Comparison of ENCODE assay signal across 8 mouse cellular contexts in the genomic region with DNA sequence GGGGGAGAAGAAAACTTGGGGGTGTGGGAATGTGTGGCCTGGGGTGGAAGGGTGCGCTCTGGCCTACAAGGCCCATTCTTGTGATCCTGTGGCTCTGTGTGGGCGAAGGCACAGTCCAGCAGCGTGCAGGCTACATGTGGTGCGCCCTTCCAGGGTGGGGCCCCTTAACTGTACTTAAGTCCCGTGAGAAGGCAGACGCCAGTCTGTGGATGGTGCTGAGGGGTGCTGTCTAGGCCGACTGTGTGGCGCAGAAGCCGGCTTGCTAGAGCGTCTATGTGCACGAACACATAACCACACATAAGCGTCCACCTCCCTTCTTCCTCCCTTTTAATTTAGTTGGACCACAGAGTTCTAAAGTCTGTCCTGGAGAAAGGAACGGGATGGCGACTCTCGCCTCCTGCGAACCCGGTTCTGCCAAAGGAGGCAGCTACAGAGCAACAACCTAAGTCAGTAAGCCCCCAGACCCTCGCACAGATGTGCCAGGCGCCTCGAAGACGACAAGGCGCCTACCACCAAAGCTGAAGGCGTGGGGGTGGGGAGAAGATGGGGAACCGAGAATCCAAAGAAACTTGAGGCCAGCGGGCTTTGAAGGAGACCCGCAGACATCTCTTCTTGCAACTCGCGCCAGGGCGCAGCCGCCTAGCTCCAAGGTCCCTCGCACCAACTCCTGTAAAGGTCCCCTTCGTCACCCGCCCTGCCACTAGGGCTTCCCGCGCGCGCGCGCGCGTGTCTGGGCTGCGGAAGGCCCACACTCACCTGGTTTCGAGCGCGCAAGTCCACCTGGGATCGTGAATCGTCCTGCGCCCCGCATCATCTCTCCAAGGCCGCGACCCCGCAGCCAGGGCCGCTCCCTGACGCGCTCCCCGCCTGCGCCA. TPM values are rescaled to one million over a fixed set of nuclear protein-coding genes. Genes with fewer than 3 reads are reported as not detected.
A peak's percentile ranks its signal among the peaks of the same experiment; 100 is the strongest.
DNase-seq lines count a peak whose midpoint lies in the region; ATAC-seq and TF ChIP-seq lines count a peak whose summit lies in the region.

No protein-coding gene starts in this region.

- DNase-seq in liver, adult 2 months (ENCODE audit: extremely low read depth, low read depth, low spot score), result no peak
- DNase-seq in liver, result no peak
- DNase-seq in liver, embryonic 11.5 days (ENCODE audit: low spot score), result no peak
- no peak for DNase-seq in layer of hippocampus, adult 8-10 months (ENCODE audit: low spot score in 2 of 2)
- DNase-seq in adrenal gland, postnatal 14 days, result no peak

- peak overlapping the region; percentile 38 for H3K9ac ChIP-seq in liver, adult 2 months (ENCODE audit: low read depth, low read length)
- no peak overlapping the region for H3K9ac ChIP-seq in forebrain, embryonic 13.5 days
- peak overlapping the region; percentile 49 for H3K9ac ChIP-seq in liver, embryonic 11.5 days (ENCODE audit: low read depth, low read length)
- H3K9ac ChIP-seq in stomach, embryonic 14.5 days (replicated peaks; ENCODE audit: low read depth, low read length), result peak overlapping the region; percentile 92

- H3K27me3 ChIP-seq in liver, adult 2 months (ENCODE audit: control insufficient read depth, insufficient read depth, low read length), result peaks cover 23% of the 10 kb centered on the region
- peaks cover 100% of the 10 kb centered on the region for H3K27me3 ChIP-seq in forebrain, embryonic 13.5 days
- H3K27me3 ChIP-seq in liver, embryonic 11.5 days (replicated peaks; ENCODE audit: control insufficient read depth, insufficient read depth, low read length), result peaks cover 99% of the 10 kb centered on the region
- H3K27me3 ChIP-seq in stomach, embryonic 14.5 days (ENCODE audit: control insufficient read depth, insufficient read depth, low read length), result peaks cover 17% of the 10 kb centered on the region; the same call in 1 of the 2 replicates

- H3K36me3 ChIP-seq in liver, adult 2 months (ENCODE audit: control insufficient read depth, insufficient read depth, low read length), result no peaks in the 10 kb centered on the region
- H3K36me3 ChIP-seq in forebrain, embryonic 13.5 days (ENCODE audit: poor library complexity, severe bottlenecking), result no peaks in the 10 kb centered on the region
- no peaks in the 10 kb centered on the region for H3K36me3 ChIP-seq in liver, embryonic 11.5 days (ENCODE audit: control insufficient read depth, insufficient read depth, low read length)
- H3K36me3 ChIP-seq in stomach, embryonic 14.5 days (ENCODE audit: control insufficient read depth, insufficient read depth, low read length), result peaks cover 4% of the 10 kb centered on the region; the same call in 1 of the 2 replicates

- H3K4me1 ChIP-seq in liver, adult 2 months (ENCODE audit: control insufficient read depth, insufficient read depth, low read length), result no peaks in the 10 kb centered on the region
- peaks cover 27% of the 10 kb centered on the region for H3K4me1 ChIP-seq in forebrain, embryonic 13.5 days
- peaks cover 2% of the 10 kb centered on the region; the same call in 1 of the 2 replicates for H3K4me1 ChIP-seq in liver, embryonic 11.5 days (replicated peaks; ENCODE audit: control insufficient read depth, insufficient read depth, low read length)
- H3K4me1 ChIP-seq in stomach, embryonic 14.5 days (ENCODE audit: control insufficient read depth, insufficient read depth, low read length), result peaks cover 3% of the 10 kb centered on the region; the same call in 1 of the 2 replicates

- H3K9me3 ChIP-seq in forebrain, embryonic 13.5 days (replicated peaks), result no peaks in the 10 kb centered on the region
- no peaks in the 10 kb centered on the region for H3K9me3 ChIP-seq in liver, embryonic 11.5 days (ENCODE audit: control insufficient read depth, low read length)
- no peaks in the 10 kb centered on the region for H3K9me3 ChIP-seq in stomach, embryonic 14.5 days (ENCODE audit: control insufficient read depth, low read depth, low read length)

- no peak for TF ChIP-seq CTCF in liver, adult 2 months (IDR thresholded peaks at IDR 0.05; ENCODE audit: low read depth, low read length)

- peak overlapping the region; percentile 73 for H3K4me2 ChIP-seq in forebrain, embryonic 13.5 days
- H3K4me2 ChIP-seq in liver, embryonic 11.5 days, result peak overlapping the region; percentile 65
- peak overlapping the region; percentile 78 for H3K4me2 ChIP-seq in stomach, embryonic 14.5 days (replicated peaks; ENCODE audit: low read depth, low read length)

- WGBS in liver, adult 2 months, result 3% methylated on average over 57 of the region's 57 CpGs
- WGBS in forebrain, embryonic 13.5 days, result under 1% methylated on average over 57 of the region's 57 CpGs
- 2% methylated on average over 57 of the region's 57 CpGs for WGBS in liver, embryonic 11.5 days
- under 1% methylated on average over 57 of the region's 57 CpGs for WGBS in stomach, embryonic 14.5 days

- H3K79me2 ChIP-seq in liver, adult 2 months (ENCODE audit: control insufficient read depth, insufficient read depth, low read length), result no peaks in the 10 kb centered on the region

- H3K4me3 ChIP-seq in liver, adult 2 months (ENCODE audit: insufficient read depth, low read depth, low read length), result peak overlapping the region; percentile 77
- H3K4me3 ChIP-seq in forebrain, embryonic 13.5 days, result peak overlapping the region; percentile 41
- peak overlapping the region; percentile 57 for H3K4me3 ChIP-seq in liver, embryonic 11.5 days (ENCODE audit: low read depth, low read length)
- peak overlapping the region; percentile 69 for H3K4me3 ChIP-seq in stomach, embryonic 14.5 days (ENCODE audit: low read depth, low read length)

- peak overlapping the region; percentile 46 for H3K27ac ChIP-seq in liver, adult 2 months (replicated peaks; ENCODE audit: insufficient read depth, low read depth, low read length)
- no peak overlapping the region for H3K27ac ChIP-seq in forebrain, embryonic 13.5 days
- peak overlapping the region; percentile 82 for H3K27ac ChIP-seq in liver, embryonic 11.5 days (ENCODE audit: low read depth, low read length)
- H3K27ac ChIP-seq in stomach, embryonic 14.5 days (ENCODE audit: low read length), result peak overlapping the region; percentile 99

- no peak for ATAC-seq in forebrain, embryonic 13.5 days
- ATAC-seq in liver, embryonic 11.5 days (replicated peaks; ENCODE audit: low FRiP score), result no peak
- ATAC-seq in stomach, embryonic 14.5 days (ENCODE audit: insufficient number of reproducible peaks, insufficient read depth, low FRiP score, low read depth), result no peak
- no peak for ATAC-seq in monocyte, adult 5-6 weeks (replicated peaks; ENCODE audit: insufficient number of reproducible peaks, low FRiP score, low TSS enrichment, poor library complexity, severe bottlenecking)

- TF ChIP-seq POLR2A in liver, adult 2 months (IDR thresholded peaks at IDR 0.05; ENCODE audit: extremely low read depth, insufficient read depth, low read length), result no peak

RNA-seq across cellular contexts. Expression of gene Foxf1, which starts 1.7 kb away (rescaled TPM):
- 1.3 and 1.4 TPM in 2 replicates for total RNA-seq in liver, adult 2 months (2014; rRNA removed)
- 3.1 and 3.4 TPM in 2 replicates for polyA plus RNA-seq in liver, adult 2 months (2012; rRNA removed)
- polyA plus RNA-seq in forebrain, embryonic 13.5 days (2015; fragmentation: Nextera tagmentation; extraction: Ambion mirVana), result 0.28 and 0.50 TPM in 2 replicates
- polyA plus RNA-seq in liver, embryonic 11.5 days (2014; fragmentation: Nextera tagmentation; extraction: Ambion mirVana), result 37.6 and 37.8 TPM in 2 replicates
- 147 and 163 TPM in 2 replicates for polyA plus RNA-seq in stomach, embryonic 14.5 days (2014; fragmentation: Nextera tagmentation; extraction: Ambion mirVana)
- 0.53 TPM in 1 of 3 replicates, not detected in the others for total RNA-seq in monocyte, adult 5-6 weeks (2017)
- 1 to 10 TPM in 1 of 4 experiments, under 1 TPM in 3; 0.52 to 1.1 (median 0.59) TPM for total RNA-seq in layer of hippocampus, adult 8-10 months (2022)
- 1.1 and 1.2 TPM in 2 replicates for total RNA-seq in adrenal gland, postnatal 14 days (2021)

RNA-seq across cellular contexts. Expression of gene Mthfsd, which starts 25.7 kb away (rescaled TPM):
- 23.6 and 29.5 TPM in 2 replicates for total RNA-seq in liver, adult 2 months (2014; rRNA removed)
- 22.7 and 29.8 TPM in 2 replicates for polyA plus RNA-seq in liver, adult 2 months (2012; rRNA removed)
- polyA plus RNA-seq in forebrain, embryonic 13.5 days (2015; fragmentation: Nextera tagmentation; extraction: Ambion mirVana), result 48.1 and 59.3 TPM in 2 replicates
- polyA plus RNA-seq in liver, embryonic 11.5 days (2014; fragmentation: Nextera tagmentation; extraction: Ambion mirVana), result 48.1 and 50.6 TPM in 2 replicates
- 65.9 and 66.6 TPM in 2 replicates for polyA plus RNA-seq in stomach, embryonic 14.5 days (2014; fragmentation: Nextera tagmentation; extraction: Ambion mirVana)
- 11.7 to 18.2 TPM (median 13.1 TPM) in 3 replicates for total RNA-seq in monocyte, adult 5-6 weeks (2017)
- total RNA-seq in layer of hippocampus, adult 8-10 months (2022), result 10 to 100 TPM; 41.1 to 45.8 (median 44.7) TPM
- 28.6 and 38.1 TPM in 2 replicates for total RNA-seq in adrenal gland, postnatal 14 days (2021)

RNA-seq across cellular contexts. Expression of gene Foxc2, which starts 33.5 kb away (rescaled TPM):
- total RNA-seq in liver, adult 2 months (2014; rRNA removed), result 0.07 TPM in 1 of 2 replicates, not detected in the other
- 0.06 and 0.07 TPM in 2 replicates for polyA plus RNA-seq in liver, adult 2 months (2012; rRNA removed)
- polyA plus RNA-seq in forebrain, embryonic 13.5 days (2015; fragmentation: Nextera tagmentation; extraction: Ambion mirVana), result 0.79 and 0.90 TPM in 2 replicates
- 2.6 and 3.4 TPM in 2 replicates for polyA plus RNA-seq in liver, embryonic 11.5 days (2014; fragmentation: Nextera tagmentation; extraction: Ambion mirVana)
- 0.20 and 0.56 TPM in 2 replicates for polyA plus RNA-seq in stomach, embryonic 14.5 days (2014; fragmentation: Nextera tagmentation; extraction: Ambion mirVana)
- total RNA-seq in monocyte, adult 5-6 weeks (2017), result not detected in 3 replicates
- 1 to 10 TPM; 1.0 to 2.3 (median 1.3) TPM for total RNA-seq in layer of hippocampus, adult 8-10 months (2022)
- total RNA-seq in adrenal gland, postnatal 14 days (2021), result 4.6 and 5.1 TPM in 2 replicates

RNA-seq across cellular contexts. Expression of gene Foxl1, which starts 45.3 kb away (rescaled TPM):
- total RNA-seq in liver, adult 2 months (2014; rRNA removed), result not detected in 2 replicates
- not detected in 2 replicates for polyA plus RNA-seq in liver, adult 2 months (2012; rRNA removed)
- 0.12 TPM in 1 of 2 replicates, not detected in the other for polyA plus RNA-seq in forebrain, embryonic 13.5 days (2015; fragmentation: Nextera tagmentation; extraction: Ambion mirVana)
- 0.61 and 0.73 TPM in 2 replicates for polyA plus RNA-seq in liver, embryonic 11.5 days (2014; fragmentation: Nextera tagmentation; extraction: Ambion mirVana)
- polyA plus RNA-seq in stomach, embryonic 14.5 days (2014; fragmentation: Nextera tagmentation; extraction: Ambion mirVana), result 6.9 and 7.0 TPM in 2 replicates
- 0.29 TPM in 1 of 3 replicates, not detected in the others for total RNA-seq in monocyte, adult 5-6 weeks (2017)
- under 1 TPM in 3 of 4 experiments, not detected in 1; 0.16 to 0.18 (median 0.16) TPM for total RNA-seq in layer of hippocampus, adult 8-10 months (2022)
- 0.41 TPM in 1 of 2 replicates, not detected in the other for total RNA-seq in adrenal gland, postnatal 14 days (2021)
